Mouse (Mus musculus): Measurements from ENCODE around the gene Fam102b. TPM values are rescaled to one million over a fixed set of nuclear protein-coding genes. Genes with fewer than 3 reads are reported as not detected.

The Fam102b gene
- total RNA-seq, 1 experiment = 7.5 TPM

GRCm38 (mm10) chr3:109008180-109008579 is 19.2 kb downstream of the Fam102b start:
- Histone ChIP-seq H3K4me3 (ENCODE audit: insufficient read depth in 1 of 2, low read depth in 1 of 2, low read length in 2 of 2, poor library complexity in 1 of 2, severe bottlenecking in 1 of 2) (no peak overlapping the region), H3K9ac (ENCODE audit: insufficient read depth, low read depth, low read length, poor library complexity, severe bottlenecking) (no peak overlapping the region), H3K36me3 (ENCODE audit: control insufficient read depth, insufficient read depth, low read length, poor library complexity, severe bottlenecking) (no peaks in the 10 kb centered on the region), H3K27ac (ENCODE audit: insufficient read depth, low read depth, low read length, poor library complexity, severe bottlenecking) (no peak overlapping the region), H3K4me1 (ENCODE audit: control insufficient read depth in 2 of 2, insufficient read depth in 2 of 2, low read length in 2 of 2, poor library complexity in 1 of 2) (no peaks in the 10 kb centered on the region), H3K9me3 (ENCODE audit: control insufficient read depth, insufficient read depth, low read depth, low read length) (no peaks in the 10 kb centered on the region)
- in situ Hi-C loops (cut with MboI; ENCODE audit: low sequenced_read_pairs in 2 of 2, unreplicated experiment in 2 of 2) = no loop called here
- TF ChIP-seq MAFK (IDR thresholded peaks at IDR 0.05; ENCODE audit: insufficient read depth, low read depth, low read length) (no peak), HCFC1 (IDR thresholded peaks at IDR 0.05; ENCODE audit: borderline replicate concordance, insufficient read depth, low read length) (no peak), ZC3H11A (IDR thresholded peaks at IDR 0.05; ENCODE audit: borderline replicate concordance, low read depth, low read length) (no peak), CHD2 (IDR thresholded peaks at IDR 0.05; ENCODE audit: low read depth, low read length) (no peak), ZNF384 (IDR thresholded peaks at IDR 0.05; ENCODE audit: low read depth, low read length) (no peak)
- no peak for DNase-seq (ENCODE audit: low read depth, low spot score)

- H3K9ac ChIP-seq (ENCODE audit: insufficient read depth, low read depth, low read length, poor library complexity, severe bottlenecking) = no peak overlapping the region
- H3K4me1 ChIP-seq (ENCODE audit: control insufficient read depth in 2 of 2, insufficient read depth in 2 of 2, low read length in 2 of 2, poor library complexity in 1 of 2) = no peaks in the 10 kb centered on the region
- TF ChIP-seq ZNF384 (IDR thresholded peaks at IDR 0.05; ENCODE audit: low read depth, low read length) (no peak), ZC3H11A (IDR thresholded peaks at IDR 0.05; ENCODE audit: borderline replicate concordance, low read depth, low read length) (no peak), MAFK (IDR thresholded peaks at IDR 0.05; ENCODE audit: insufficient read depth, low read depth, low read length) (no peak), CHD2 (IDR thresholded peaks at IDR 0.05; ENCODE audit: low read depth, low read length) (no peak), HCFC1 (IDR thresholded peaks at IDR 0.05; ENCODE audit: borderline replicate concordance, insufficient read depth, low read length) (no peak)
- H3K9me3 ChIP-seq (ENCODE audit: control insufficient read depth, insufficient read depth, low read depth, low read length) = no peaks in the 10 kb centered on the region
- no peaks in the 10 kb centered on the region for H3K36me3 ChIP-seq (ENCODE audit: control insufficient read depth, insufficient read depth, low read length, poor library complexity, severe bottlenecking)
- H3K27ac ChIP-seq (ENCODE audit: insufficient read depth, low read depth, low read length, poor library complexity, severe bottlenecking) = no peak overlapping the region
- in situ Hi-C loops (cut with MboI; ENCODE audit: low sequenced_read_pairs in 2 of 2, unreplicated experiment in 2 of 2) = no loop called here
- no peak for DNase-seq (ENCODE audit: low read depth, low spot score)
- H3K4me3 ChIP-seq (ENCODE audit: insufficient read depth in 1 of 2, low read depth in 1 of 2, low read length in 2 of 2, poor library complexity in 1 of 2, severe bottlenecking in 1 of 2) = no peak overlapping the region
Measured at GRCm38 (mm10) chr3:109005777-109006176, 21.6 kb downstream of the Fam102b start.

- no peaks in the 10 kb centered on the region for H3K9me3 ChIP-seq (ENCODE audit: control insufficient read depth, insufficient read depth, low read depth, low read length)
- H3K4me1 ChIP-seq (ENCODE audit: control insufficient read depth in 2 of 2, insufficient read depth in 2 of 2, low read length in 2 of 2, poor library complexity in 1 of 2) = no peaks in the 10 kb centered on the region
- H3K4me3 ChIP-seq (ENCODE audit: insufficient read depth in 1 of 2, low read depth in 1 of 2, low read length in 2 of 2, poor library complexity in 1 of 2, severe bottlenecking in 1 of 2) = no peak overlapping the region
- H3K27ac ChIP-seq (ENCODE audit: insufficient read depth, low read depth, low read length, poor library complexity, severe bottlenecking) = no peak overlapping the region
- no peak for TF ChIP-seq MAFK (IDR thresholded peaks at IDR 0.05; ENCODE audit: insufficient read depth, low read depth, low read length)
- TF ChIP-seq HCFC1 (IDR thresholded peaks at IDR 0.05; ENCODE audit: borderline replicate concordance, insufficient read depth, low read length) = no peak
- TF ChIP-seq ZC3H11A (IDR thresholded peaks at IDR 0.05; ENCODE audit: borderline replicate concordance, low read depth, low read length) = no peak
- no peak for TF ChIP-seq ZNF384 (IDR thresholded peaks at IDR 0.05; ENCODE audit: low read depth, low read length)
- no peak for TF ChIP-seq CHD2 (IDR thresholded peaks at IDR 0.05; ENCODE audit: low read depth, low read length)
- no peak overlapping the region for H3K9ac ChIP-seq (ENCODE audit: insufficient read depth, low read depth, low read length, poor library complexity, severe bottlenecking)
- in situ Hi-C loops (cut with MboI; ENCODE audit: low sequenced_read_pairs in 2 of 2, unreplicated experiment in 2 of 2) = no loop called here
- no peaks in the 10 kb centered on the region for H3K36me3 ChIP-seq (ENCODE audit: control insufficient read depth, insufficient read depth, low read length, poor library complexity, severe bottlenecking)
- DNase-seq (ENCODE audit: low read depth, low spot score) = no peak
Measured at GRCm38 (mm10) chr3:108999173-108999572, 28.2 kb downstream of the Fam102b start.

- H3K9ac ChIP-seq (ENCODE audit: insufficient read depth, low read depth, low read length, poor library complexity, severe bottlenecking) = no peak overlapping the region
- in situ Hi-C loops (cut with MboI; ENCODE audit: low sequenced_read_pairs in 2 of 2, unreplicated experiment in 2 of 2) = no loop called here
Measured at GRCm38 (mm10) chr3:108997762-108998161, 29.6 kb downstream of the Fam102b start.

GRCm38 (mm10) chr3:108997284-108997683 is 30.1 kb downstream of the Fam102b start:
- in situ Hi-C loops (cut with MboI; ENCODE audit: low sequenced_read_pairs in 2 of 2, unreplicated experiment in 2 of 2) = no loop called here
- H3K4me3 ChIP-seq (ENCODE audit: insufficient read depth in 1 of 2, low read depth in 1 of 2, low read length in 2 of 2, poor library complexity in 1 of 2, severe bottlenecking in 1 of 2) = no peak overlapping the region
- H3K27ac ChIP-seq (ENCODE audit: insufficient read depth, low read depth, low read length, poor library complexity, severe bottlenecking) = no peak overlapping the region
- no peaks in the 10 kb centered on the region for H3K9me3 ChIP-seq (ENCODE audit: control insufficient read depth, insufficient read depth, low read depth, low read length)
- DNase-seq (ENCODE audit: low read depth, low spot score) = no peak
- TF ChIP-seq HCFC1 (IDR thresholded peaks at IDR 0.05; ENCODE audit: borderline replicate concordance, insufficient read depth, low read length) (no peak), CHD2 (IDR thresholded peaks at IDR 0.05; ENCODE audit: low read depth, low read length) (no peak), ZC3H11A (IDR thresholded peaks at IDR 0.05; ENCODE audit: borderline replicate concordance, low read depth, low read length) (no peak), ZNF384 (IDR thresholded peaks at IDR 0.05; ENCODE audit: low read depth, low read length) (no peak), MAFK (IDR thresholded peaks at IDR 0.05; ENCODE audit: insufficient read depth, low read depth, low read length) (no peak)
- no peak overlapping the region for H3K9ac ChIP-seq (ENCODE audit: insufficient read depth, low read depth, low read length, poor library complexity, severe bottlenecking)
- H3K36me3 ChIP-seq (ENCODE audit: control insufficient read depth, insufficient read depth, low read length, poor library complexity, severe bottlenecking) = no peaks in the 10 kb centered on the region
- H3K4me1 ChIP-seq (ENCODE audit: control insufficient read depth in 2 of 2, insufficient read depth in 2 of 2, low read length in 2 of 2, poor library complexity in 1 of 2) = no peaks in the 10 kb centered on the region

More at GRCm38 (mm10) chr3:108997762-108998161, 29.6 kb downstream of the Fam102b start:
- TF ChIP-seq ZNF384 (IDR thresholded peaks at IDR 0.05; ENCODE audit: low read depth, low read length) (no peak), MAFK (IDR thresholded peaks at IDR 0.05; ENCODE audit: insufficient read depth, low read depth, low read length) (no peak), HCFC1 (IDR thresholded peaks at IDR 0.05; ENCODE audit: borderline replicate concordance, insufficient read depth, low read length) (no peak), CHD2 (IDR thresholded peaks at IDR 0.05; ENCODE audit: low read depth, low read length) (no peak), ZC3H11A (IDR thresholded peaks at IDR 0.05; ENCODE audit: borderline replicate concordance, low read depth, low read length) (no peak)
- no peak for DNase-seq (ENCODE audit: low read depth, low spot score)
- Histone ChIP-seq H3K4me3 (ENCODE audit: insufficient read depth in 1 of 2, low read depth in 1 of 2, low read length in 2 of 2, poor library complexity in 1 of 2, severe bottlenecking in 1 of 2) (no peak overlapping the region), H3K27ac (ENCODE audit: insufficient read depth, low read depth, low read length, poor library complexity, severe bottlenecking) (no peak overlapping the region), H3K9me3 (ENCODE audit: control insufficient read depth, insufficient read depth, low read depth, low read length) (no peaks in the 10 kb centered on the region), H3K36me3 (ENCODE audit: control insufficient read depth, insufficient read depth, low read length, poor library complexity, severe bottlenecking) (no peaks in the 10 kb centered on the region), H3K4me1 (ENCODE audit: control insufficient read depth in 2 of 2, insufficient read depth in 2 of 2, low read length in 2 of 2, poor library complexity in 1 of 2) (no peaks in the 10 kb centered on the region)

All from ES-E14 (cell line).